Mouse (Mus musculus) erythroblast, embryonic 14.5 days (primary cell): ENCODE results near the gene Ftsj1.

ENCODE experiments used
- GATA1 ChIP-seq: IDR thresholded peaks from 2 replicates; pipeline ENCODE4 v1.6.1; 2012; ENCODE audit warnings: low read length, inconsistent platforms, mixed read lengths
- TAL1 ChIP-seq: IDR thresholded peaks from 3 replicates; pipeline ENCODE4 v1.6.1; 2012; ENCODE audit warnings: low read length, inconsistent platforms, mixed read lengths

DNA sequence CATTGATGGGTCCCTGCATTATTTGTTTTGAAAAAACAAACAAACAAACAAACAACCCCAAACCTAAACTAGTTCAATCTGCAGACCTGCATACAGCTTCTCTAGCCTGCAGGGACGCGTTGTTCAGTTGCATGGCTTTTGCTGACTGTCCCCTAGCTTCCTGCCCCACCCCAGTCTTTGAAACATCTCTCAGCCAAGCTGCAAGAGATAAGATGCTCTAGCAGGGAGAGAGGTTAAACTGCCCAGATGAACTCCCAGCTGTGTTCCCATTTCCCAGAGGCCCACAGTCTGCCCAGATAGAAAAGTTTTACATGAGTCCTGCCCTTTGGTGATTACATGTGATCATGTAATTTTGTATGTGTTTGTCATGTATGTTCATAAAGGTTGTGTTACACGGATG, 12.0 kb upstream of the Ftsj1 start:
- TF ChIP-seq TAL1 (no peak), GATA1 (no peak)
